Mouse (Mus musculus) heart, postnatal 0 days (tissue): ENCODE data around the gene Nudt8. TPM values are rescaled to one million over a fixed set of nuclear protein-coding genes. Genes with fewer than 3 reads are reported as not detected.

Source experiments
- ATAC-seq: fragments of 200-750 bp; cut with Nextera tagmentation; 2 replicates; pipeline ENCODE4 v1.8.0; 2017; ENCODE audit warnings: low read depth, moderate number of reproducible peaks, moderate library complexity; ENCODE audit not compliant: insufficient read depth
- DNase-seq: peaks from one replicate; pipeline ENCODE4 v3.0.0-alpha.2; 2016; ENCODE audit warnings: low spot score
- H3K27ac ChIP-seq: fragments of 300-500 bp; sonication (generic); 2 replicates; pipeline ENCODE4 v1.5.1; 2014; ENCODE audit warnings: low read depth, mild to moderate bottlenecking
- H3K27me3 ChIP-seq: fragments of 300-500 bp; sonication (generic); 2 replicates; pipeline ENCODE4 v1.6.1; 2014; ENCODE audit warnings: low read length, mixed read lengths; ENCODE audit not compliant: control insufficient read depth, insufficient read depth
- H3K36me3 ChIP-seq: fragments of 300-500 bp; sonication (generic); replicated peaks from 2 replicates; pipeline ENCODE4 v1.6.1; 2014; ENCODE audit warnings: low read length, mixed read lengths; ENCODE audit not compliant: control insufficient read depth, insufficient read depth
- H3K4me1 ChIP-seq: fragments of 300-500 bp; sonication (generic); 2 replicates; pipeline ENCODE4 v1.6.1; 2014; ENCODE audit warnings: antibody characterized with exemption; ENCODE audit not compliant: control insufficient read depth, insufficient read depth
- H3K4me2 ChIP-seq: fragments of 300-500 bp; sonication (generic); 2 replicates; pipeline ENCODE4 v1.6.1; 2014; ENCODE audit warnings: low read depth, mild to moderate bottlenecking, low read length, moderate library complexity
- H3K4me3 ChIP-seq: fragments of 300-500 bp; sonication (generic); 2 replicates; pipeline ENCODE4 v1.5.1; 2014; ENCODE audit warnings: low read depth, low read length
- H3K9ac ChIP-seq: fragments of 300-500 bp; sonication (generic); replicated peaks from 2 replicates; pipeline ENCODE4 v1.6.1; 2014; ENCODE audit warnings: low read depth, low read length, mixed read lengths
- H3K9me3 ChIP-seq: fragments of 300-500 bp; sonication (generic); replicated peaks from 2 replicates; pipeline ENCODE4 v1.6.1; 2016; ENCODE audit warnings: low read length; ENCODE audit not compliant: control insufficient read depth
- CTCF ChIP-seq: IDR thresholded peaks from 2 replicates; pipeline ENCODE4 v1.5.1; 2016; ENCODE audit warnings: antibody characterized with exemption, control low read depth, low read depth
- EP300 ChIP-seq: IDR thresholded peaks from 2 replicates; pipeline ENCODE4 v1.6.1; 2016; ENCODE audit warnings: antibody characterized with exemption, low read depth
- WGBS: fragments of 180-500 bp; shearing (Covaris S2); extraction: QIAGEN DNeasy Blood & Tissue Kit; methylation state at CpG from one replicate; pipeline ENCODE4 v1.1.7; 2014; 5-methylcytosine and 5-hydroxymethylcytosine counted together
- polyA plus RNA-seq: library from polyadenylated mRNA; unstranded; fragments of >200 nt; fragmentation: Nextera tagmentation; extraction: Ambion mirVana; gene quantifications from 2 replicates; pipeline ENCODE4 v1.2.1, GENCODE M21; 2015
- total RNA-seq: library from RNA; depleted of rRNA; stranded (reverse); fragments of >200 nt; gene quantifications from 2 replicates; pipeline ENCODE4 v1.2.3, GENCODE M21; 2014; ENCODE audit warnings: low replicate concordance

The Nudt8 gene
- total and polyA plus RNA-seq, 2 experiments from 2014 or later = 131 to 175 TPM

DNA sequence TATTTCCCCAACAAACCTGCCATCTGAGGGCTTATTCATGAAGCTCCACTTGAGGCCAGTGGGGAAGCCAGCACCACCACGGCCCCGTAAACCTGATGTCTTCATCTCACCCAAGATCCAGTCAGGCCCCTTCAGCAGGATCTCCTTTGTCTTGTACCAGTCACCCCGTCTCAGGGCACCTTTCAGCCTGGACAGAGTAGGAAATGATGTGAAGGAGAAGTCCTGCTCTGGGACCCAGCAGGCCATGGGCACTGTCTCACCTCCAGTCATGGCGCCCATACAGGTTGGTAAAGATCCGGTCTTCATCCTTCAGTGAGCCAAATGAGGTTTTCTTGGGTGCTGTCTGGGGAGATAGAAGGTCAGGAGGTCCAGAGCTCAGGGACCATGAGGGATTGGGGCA, 10.7 kb downstream of the Nudt8 start:
- Histone ChIP-seq H3K4me1 (peaks cover 4% of the 10 kb centered on the region), H3K27me3 (no peaks in the 10 kb centered on the region), H3K4me3 (no peak overlapping the region), H3K27ac (no peak overlapping the region), H3K36me3 (peaks cover 51% of the 10 kb centered on the region), H3K9ac (no peak overlapping the region), H3K9me3 (no peaks in the 10 kb centered on the region), H3K4me2 (no peak overlapping the region)
- 92% methylated on average over 5 of the region's 5 CpGs for WGBS
- ATAC-seq (no peak), DNase-seq (no peak)
- TF ChIP-seq EP300 = no peak
- no peak for TF ChIP-seq CTCF

DNA sequence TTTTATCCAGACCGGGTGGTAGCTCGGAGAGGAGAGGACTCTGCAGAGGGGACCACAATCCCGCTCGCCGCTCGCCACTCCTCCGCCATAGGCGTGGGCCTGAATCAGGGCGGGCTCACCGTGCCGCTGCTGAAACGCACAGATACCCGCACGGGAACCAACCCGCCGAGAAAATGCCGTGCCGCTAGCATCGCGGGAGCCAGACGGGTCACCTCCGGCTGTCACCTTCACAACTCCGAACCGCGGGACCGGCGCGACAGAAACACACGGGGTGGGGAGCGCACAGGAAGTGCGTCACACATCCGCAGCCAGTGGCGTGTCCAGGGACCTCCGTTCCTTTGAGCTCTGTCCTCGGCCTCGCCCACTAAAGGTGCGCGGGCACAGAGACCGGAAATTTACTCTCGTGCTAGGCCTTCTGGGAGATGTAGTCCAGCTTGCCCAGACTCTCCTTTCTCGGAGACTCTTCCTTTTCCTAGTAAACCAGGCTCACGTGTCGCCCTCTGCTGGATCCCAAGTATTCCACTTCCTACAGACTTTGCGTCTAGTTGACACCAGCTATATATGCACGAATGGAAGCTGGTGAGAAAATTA, 12.1 kb downstream of the Nudt8 start, which contains the start of gene Ndufv1:
Gene Ndufv1, minus strand, starts transcription at position 375 of the 591 bp plus-strand sequence.
- no peaks in the 10 kb centered on the region for H3K9me3 ChIP-seq
- no peaks in the 10 kb centered on the region for H3K27me3 ChIP-seq
- H3K4me2 ChIP-seq = peak within 1 kb of the TSS; percentile 69
- H3K4me3 ChIP-seq = peak within 1 kb of the TSS; percentile 79
- WGBS = 0% methylated on average over 45 of the region's 45 CpGs
- DNase-seq (peak; percentile 100), ATAC-seq (peak; percentile 99)
- H3K9ac ChIP-seq = peak within 1 kb of the TSS; percentile 84
- peak within 1 kb of the TSS; percentile 94 for H3K27ac ChIP-seq
- H3K4me1 ChIP-seq = peaks cover 4% of the 10 kb centered on the region
- peaks cover 37% of the 10 kb centered on the region for H3K36me3 ChIP-seq
- TF ChIP-seq EP300 (peak; percentile 80), CTCF (peak; percentile 91)

DNA sequence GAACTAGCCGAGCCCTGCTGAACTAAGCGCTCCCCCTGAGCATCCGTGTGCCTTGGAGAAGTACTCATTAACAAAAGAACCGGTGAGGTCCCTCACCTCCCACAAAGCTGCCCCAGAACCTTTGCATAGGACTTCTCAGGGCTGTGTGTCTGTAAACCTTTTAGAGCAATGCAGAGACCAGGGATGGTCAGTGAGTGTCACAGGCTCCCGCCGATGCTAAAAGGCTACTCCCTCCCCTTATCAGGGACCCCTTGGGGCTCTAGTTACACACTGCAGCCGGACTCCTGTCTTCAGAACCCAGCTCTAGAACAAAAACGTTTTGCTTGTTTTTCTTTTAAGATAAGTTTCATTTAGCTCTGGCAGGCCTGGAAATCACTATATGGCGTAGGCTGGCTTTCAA, 12.7 kb downstream of the Nudt8 start:
- ATAC-seq (0 out of 2 replicates have a peak, but pooled peaks have one; percentile 2), DNase-seq (no peak)
- no peaks in the 10 kb centered on the region for H3K9me3 ChIP-seq
- peak overlapping the region; percentile 79; the same call in 1 of the 2 replicates for H3K4me3 ChIP-seq
- WGBS = 13% methylated on average over 9 of the region's 9 CpGs
- peak overlapping the region; percentile 49 for H3K27ac ChIP-seq
- peak overlapping the region; percentile 50 for H3K4me2 ChIP-seq
- no peak for TF ChIP-seq CTCF
- TF ChIP-seq EP300 = no peak
- no peaks in the 10 kb centered on the region for H3K27me3 ChIP-seq
- peaks cover 31% of the 10 kb centered on the region for H3K36me3 ChIP-seq
- 0 out of 2 replicates have a peak overlapping the region, but pooled peaks have one; percentile 38 for H3K9ac ChIP-seq
- H3K4me1 ChIP-seq = peaks cover 4% of the 10 kb centered on the region

DNA sequence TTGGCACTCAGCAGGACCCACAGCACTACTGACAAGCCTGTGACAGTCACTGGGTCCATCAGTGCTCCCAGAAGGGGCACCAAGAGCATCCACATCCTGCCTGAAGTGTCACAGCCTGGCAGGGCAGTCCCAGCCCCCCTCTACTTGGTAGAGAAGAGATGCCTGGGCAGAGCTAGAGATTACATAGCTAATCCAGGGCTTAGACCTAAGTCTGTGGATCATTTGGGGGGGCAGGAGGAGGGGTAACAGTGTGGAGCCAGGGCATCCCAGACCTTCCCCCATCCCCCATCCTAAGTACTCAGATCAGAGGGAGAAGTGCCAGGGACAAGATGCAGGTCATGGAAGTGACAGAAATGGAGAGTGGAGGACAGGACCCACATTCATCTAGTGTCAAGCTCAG, 14.4 kb downstream of the Nudt8 start:
- no peak for TF ChIP-seq CTCF
- TF ChIP-seq EP300 = no peak
- Histone ChIP-seq H3K9ac (no peak overlapping the region), H3K36me3 (peaks cover 14% of the 10 kb centered on the region), H3K27me3 (no peaks in the 10 kb centered on the region), H3K4me2 (no peak overlapping the region), H3K27ac (no peak overlapping the region), H3K4me1 (peaks cover 4% of the 10 kb centered on the region), H3K9me3 (no peaks in the 10 kb centered on the region), H3K4me3 (no peak overlapping the region)
- ATAC-seq (no peak), DNase-seq (no peak)

DNA sequence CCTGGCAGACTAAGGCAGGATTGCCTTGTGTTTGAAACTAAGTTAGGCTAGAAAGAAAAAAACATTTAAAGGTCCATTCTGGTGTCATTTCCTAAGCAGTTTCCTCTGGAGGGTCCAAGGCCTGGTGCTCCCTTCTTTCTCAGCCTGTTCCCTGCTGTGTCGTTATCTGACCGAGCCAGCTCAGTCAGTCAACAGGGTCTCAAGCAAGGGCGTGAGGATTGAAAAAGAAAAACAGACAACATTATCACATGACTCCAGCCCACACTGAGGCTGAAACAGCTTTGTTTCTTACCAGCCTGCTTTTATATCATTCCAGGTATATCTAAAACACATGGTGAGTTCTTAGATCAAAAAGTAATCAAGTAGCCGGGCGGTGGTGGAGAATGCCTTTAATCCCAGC, 15.3 kb downstream of the Nudt8 start:
- H3K27ac ChIP-seq = no peak overlapping the region
- no peak overlapping the region for H3K9ac ChIP-seq
- no peak for ATAC-seq

More for the DNA sequence above, 15.3 kb downstream of the Nudt8 start:
- H3K36me3 ChIP-seq = peaks cover 6% of the 10 kb centered on the region
- no peak overlapping the region for H3K4me2 ChIP-seq
- no peaks in the 10 kb centered on the region for H3K27me3 ChIP-seq
- H3K4me1 ChIP-seq = peaks cover 4% of the 10 kb centered on the region
- DNase-seq = no peak
- no peak overlapping the region for H3K4me3 ChIP-seq
- WGBS = 52% methylated on average over 5 of the region's 5 CpGs
- no peak for TF ChIP-seq CTCF
- no peak for TF ChIP-seq EP300
- H3K9me3 ChIP-seq = no peaks in the 10 kb centered on the region
